Mouse (Mus musculus) left cerebral cortex, adult 2 months (tissue): ENCODE results near the gene Zfp422. TPM values are rescaled to one million over a fixed set of nuclear protein-coding genes. Genes with fewer than 3 reads are reported as not detected.
A peak's percentile ranks its signal among the peaks of the same experiment; 100 is the strongest.

ENCODE experiments used
- DNase-seq, 2 experiments: peaks; one replicate each; pipeline ENCODE4 v3.0.0; 2021 to 2022; ENCODE audit warnings: low spot score in 2 of 2, mixed read lengths in 1 of 2; ENCODE audit errors: extremely low spot score in 1 of 2
- H3K27ac ChIP-seq: fragments of 200-600 bp; 2 replicates; pipeline ENCODE4 v1.8.1; 2022
- H3K4me3 ChIP-seq: fragments of 200-600 bp; 2 replicates; pipeline ENCODE4 v1.8.1; 2022
- CTCF ChIP-seq: fragments of 200-600 bp; IDR thresholded peaks from 2 replicates; pipeline ENCODE4 v1.8.1; 2022; ENCODE audit warnings: antibody characterized with exemption, mild to moderate bottlenecking, moderate library complexity
- intact Hi-C: fragments of 180-260 bp; cut with DNase I; formaldehyde crosslinking; loops from one replicate; pipeline ENCODE4 v1.15.1; 2025
- long read RNA-seq, 2 experiments: library from polyadenylated mRNA; stranded (forward); transcript quantifications; one replicate each; pipeline ENCODE4 v2.0.0; 2021; ENCODE audit warnings: borderline mapping rate in 2 of 2
- total RNA-seq, 2 experiments: library from RNA; stranded (reverse); gene quantifications; 2 replicates each; pipeline ENCODE4 v1.2.3; 2021

Gene Zfp422
- total RNA-seq: 10 to 100 TPM; 21.9 to 24.1 TPM
- long read RNA-seq, experiment 1, transcript Zfp422-201 (2 exons, 2,375 nt): minor isoform, 13 of 48 reads
- long read RNA-seq, experiment 1, transcript Zfp422-202 (2 exons, 3,187 nt): major isoform, 31 of 48 reads
- long read RNA-seq, experiment 1, partial matches to known transcripts: 0 of 48 reads
- long read RNA-seq, experiment 1, other reads (novel, unspliced or antisense): 3 of 48 reads
- long read RNA-seq, experiment 2, transcript Zfp422-202 (2 exons, 3,187 nt): major isoform, 11 of 22 reads
- long read RNA-seq, experiment 2, transcript Zfp422-201 (2 exons, 2,375 nt): minor isoform, 6 of 22 reads
- long read RNA-seq, experiment 2, partial matches to known transcripts: 0 of 22 reads
- long read RNA-seq, experiment 2, other reads (novel, unspliced or antisense): 4 of 22 reads

DNA sequence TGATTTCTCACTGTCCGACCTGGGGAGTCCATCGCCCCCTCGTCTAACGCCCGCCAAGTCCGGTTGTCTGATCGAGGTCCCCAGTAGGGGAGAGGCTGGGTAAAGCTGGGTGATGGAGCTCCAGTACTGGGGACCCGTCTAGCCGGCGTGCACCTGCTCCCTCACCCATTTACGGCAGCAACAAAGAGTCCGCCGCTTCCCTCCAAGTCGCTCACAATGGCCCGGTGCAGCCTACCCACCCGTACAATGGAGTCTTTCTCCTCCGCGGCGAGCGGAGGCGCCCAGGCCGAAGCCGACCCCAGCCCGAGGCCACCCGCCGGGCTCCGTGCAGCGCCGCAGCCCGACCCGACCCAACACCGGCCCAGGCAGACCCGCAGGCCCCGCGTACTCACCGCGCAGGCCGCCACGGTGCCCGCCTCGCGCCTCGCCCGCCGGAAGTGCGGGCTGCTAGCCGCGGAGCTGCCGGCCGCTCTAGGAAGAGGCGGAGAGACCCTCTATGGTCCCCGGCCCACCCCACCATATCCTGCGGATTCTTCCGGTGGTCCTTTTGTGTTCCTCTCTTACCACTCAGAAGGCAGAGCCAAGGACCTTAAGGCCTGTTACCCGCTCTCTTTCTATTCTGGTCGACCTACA lies at the start of gene Zfp422:
Zfp422 (minus strand) TSS at position 461 of the 633 bp plus-strand sequence.
- intact Hi-C loops: no loop called here
- TF ChIP-seq CTCF: no peak
- peak; percentile 64 to 67 for DNase-seq
- H3K4me3 ChIP-seq: peak within 1 kb of the TSS; percentile 80
- H3K27ac ChIP-seq: peak within 1 kb of the TSS; percentile 85

DNA sequence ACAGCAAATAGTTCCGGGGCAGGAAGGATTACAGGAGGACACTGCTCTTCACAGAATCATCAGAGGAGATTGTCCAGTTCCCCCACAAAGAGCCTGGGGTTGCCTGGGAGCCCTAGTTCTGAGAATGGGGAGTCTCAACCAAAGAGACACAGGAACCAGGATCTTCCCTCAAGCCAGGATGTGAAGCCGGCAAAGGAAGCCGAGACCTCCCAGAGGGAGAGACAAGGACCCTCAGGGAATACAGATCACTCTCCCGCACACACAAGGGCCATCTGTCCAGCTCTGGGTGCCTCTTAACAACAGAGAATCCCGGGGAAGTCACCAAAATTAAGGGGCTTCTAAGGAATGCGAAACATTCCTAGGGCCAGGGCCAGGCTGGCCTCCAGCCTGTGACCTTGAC lies 48.5 kb upstream of the Zfp422 start:
- intact Hi-C loops: no loop called here
- DNase-seq: no peak
- no peak for TF ChIP-seq CTCF
- no peak overlapping the region for H3K27ac ChIP-seq
- no peak overlapping the region for H3K4me3 ChIP-seq

- TF ChIP-seq CTCF: no peak
- no peak overlapping the region for H3K4me3 ChIP-seq
- no peak overlapping the region for H3K27ac ChIP-seq
- intact Hi-C loops: no loop called here
- no peak for DNase-seq
Measured at GRCm38 (mm10) chr6:116676355-116676913, 47.6 kb upstream of the Zfp422 start.

- no peak for TF ChIP-seq CTCF
Measured at GRCm38 (mm10) chr6:116674283-116674886, 45.6 kb upstream of the Zfp422 start.

DNA sequence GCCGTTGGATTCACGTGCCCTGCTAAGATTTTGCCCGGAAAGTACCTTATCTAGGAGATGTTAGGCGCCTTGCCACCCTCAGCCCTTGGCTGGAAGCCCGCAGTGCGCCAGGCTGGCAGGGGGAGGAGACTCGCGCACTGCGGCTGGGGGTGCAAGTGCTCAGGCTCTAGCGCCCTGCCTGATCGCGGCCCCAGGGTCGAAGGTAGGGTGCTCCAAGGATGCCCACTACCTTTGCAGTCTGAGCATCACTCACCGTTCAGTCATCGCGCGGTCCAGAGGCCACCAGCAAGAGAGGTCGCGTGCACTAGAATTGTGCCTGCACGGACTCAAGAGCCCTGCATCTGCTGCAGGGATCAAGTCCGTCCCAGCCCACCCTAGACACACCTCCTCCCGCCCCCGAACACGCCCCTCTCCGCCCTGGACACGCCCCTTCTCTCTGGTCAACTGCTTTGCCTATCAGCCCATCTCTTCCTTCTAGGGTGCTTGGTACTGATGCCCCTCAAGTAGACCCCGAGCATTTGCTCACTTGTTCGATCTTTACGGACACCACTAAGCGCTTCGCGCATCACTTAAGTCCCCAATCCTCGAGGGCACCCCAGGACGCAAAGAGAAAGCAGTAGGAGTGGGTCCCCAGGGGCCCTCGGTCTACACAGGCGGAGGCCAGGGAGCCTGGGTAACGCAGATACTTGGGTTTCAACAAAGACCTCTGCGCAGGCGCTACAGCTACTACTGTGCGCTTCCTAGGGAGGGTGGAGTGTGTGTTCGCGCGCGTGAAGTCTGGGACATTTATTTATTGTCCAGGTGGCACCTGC lies 44.9 kb upstream of the Zfp422 start, which contains the start of gene Rassf4:
Rassf4 (minus strand) TSS at position 482 of the 812 bp plus-strand sequence.
- Histone ChIP-seq H3K27ac (0 out of 2 replicates have a peak within 1 kb of the TSS, but pooled peaks have one; percentile 8), H3K4me3 (peak within 1 kb of the TSS; percentile 61)
- no peak for TF ChIP-seq CTCF
- intact Hi-C loops: no loop called here
- DNase-seq: peak; percentile 59

More at GRCm38 (mm10) chr6:116674283-116674886, 45.6 kb upstream of the Zfp422 start:
- no peak for DNase-seq
- Histone ChIP-seq H3K27ac (no peak overlapping the region), H3K4me3 (peak overlapping the region; percentile 61)
- intact Hi-C loops: no loop called here

DNA sequence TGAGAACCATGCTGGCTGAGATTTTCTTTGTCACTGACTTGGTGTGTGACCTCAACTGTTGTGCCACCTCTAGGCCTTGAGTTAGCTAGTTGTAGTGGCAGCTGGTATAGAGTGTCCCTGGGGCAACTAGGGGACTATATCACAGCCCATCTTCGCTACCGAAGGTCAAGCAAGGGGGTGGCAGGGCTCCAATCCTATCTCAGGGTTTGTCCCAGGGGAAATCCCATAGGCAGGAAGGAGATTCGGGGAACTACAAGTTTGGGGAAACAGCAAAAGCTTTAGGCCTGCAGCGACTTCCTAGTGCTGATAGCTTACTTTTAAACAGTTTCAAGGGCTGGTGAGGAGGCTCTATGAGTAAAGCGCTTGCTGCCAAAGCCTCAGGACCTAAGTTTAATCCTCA lies 43.5 kb upstream of the Zfp422 start:
- DNase-seq: no peak
- TF ChIP-seq CTCF: no peak
- Histone ChIP-seq H3K4me3 (no peak overlapping the region), H3K27ac (no peak overlapping the region)
- intact Hi-C loops: no loop called here

GRCm38 (mm10) chr6:116671768-116672167 lies 43.0 kb upstream of the Zfp422 start:
- intact Hi-C loops: no loop called here
- TF ChIP-seq CTCF: no peak
- DNase-seq: no peak
- no peak overlapping the region for H3K27ac ChIP-seq
- no peak overlapping the region for H3K4me3 ChIP-seq

DNA sequence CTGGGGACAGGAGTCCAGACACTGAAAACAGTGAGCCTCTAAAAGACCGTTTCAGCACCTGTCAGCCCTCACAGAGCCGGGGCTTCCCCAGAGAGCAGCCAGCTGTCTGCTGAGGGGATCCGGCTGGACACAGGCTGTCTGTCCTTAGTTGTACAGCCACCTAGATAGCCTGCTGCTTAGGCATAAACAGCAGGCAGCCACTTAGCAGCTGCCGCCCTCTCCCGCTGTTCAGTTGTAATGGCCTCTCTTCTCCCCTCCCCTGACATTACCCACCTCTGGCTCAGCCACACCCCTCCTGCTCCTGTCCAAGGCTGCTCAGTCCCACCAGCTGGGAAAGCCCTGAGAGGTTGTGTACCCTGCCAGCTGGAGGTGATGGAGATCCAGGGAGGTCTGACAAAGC lies 42.2 kb upstream of the Zfp422 start:
- Histone ChIP-seq H3K4me3 (no peak overlapping the region), H3K27ac (no peak overlapping the region)
- no peak for TF ChIP-seq CTCF
- intact Hi-C loops: no loop called here
- no peak for DNase-seq

GRCm38 (mm10) chr6:116670144-116670543 lies 41.3 kb upstream of the Zfp422 start:
- no peak for DNase-seq
- intact Hi-C loops: no loop called here
- no peak for TF ChIP-seq CTCF
- no peak overlapping the region for H3K27ac ChIP-seq
- no peak overlapping the region for H3K4me3 ChIP-seq

- Histone ChIP-seq H3K27ac (no peak overlapping the region), H3K4me3 (no peak overlapping the region)
- no peak for TF ChIP-seq CTCF
- intact Hi-C loops: no loop called here
- DNase-seq: no peak
Measured at GRCm38 (mm10) chr6:116668682-116669470, 40.1 kb upstream of the Zfp422 start.
